Mouse (Mus musculus): Measurements from ENCODE around the gene Gtf2h4. TPM values are rescaled to one million over a fixed set of nuclear protein-coding genes. Genes with fewer than 3 reads are reported as not detected.

Gene Gtf2h4
- polyA plus RNA-seq, 1 experiment from 2014 or later, result 36.2 TPM

- ATAC-seq (ENCODE audit: insufficient number of reproducible peaks, low FRiP score, low TSS enrichment, low read depth), result no peak
Measured at GRCm38 (mm10) chr17:35633992-35634391, 39.5 kb downstream of the Gtf2h4 start.

GRCm38 (mm10) chr17:35626537-35626936, 47.0 kb downstream of the Gtf2h4 start, which contains the start of gene Gm9573:
TSS of gene Gm9573 (minus strand) at chr17:35626637.
- ATAC-seq (ENCODE audit: insufficient number of reproducible peaks, low FRiP score, low TSS enrichment, low read depth), result no peak
- no peaks in the 10 kb centered on the region for H3K36me3 ChIP-seq
- H3K9ac ChIP-seq, result no peak within 1 kb of the TSS
- H3K9me3 ChIP-seq, result no peaks in the 10 kb centered on the region
- no peaks in the 10 kb centered on the region for H3K27me3 ChIP-seq
- no peak within 1 kb of the TSS for H3K27ac ChIP-seq
- H3K4me2 ChIP-seq, result no peak within 1 kb of the TSS
- no peaks in the 10 kb centered on the region for H3K4me1 ChIP-seq
- 76% methylated on average over 7 of the region's 7 CpGs for WGBS
- no peak within 1 kb of the TSS for H3K4me3 ChIP-seq

More at GRCm38 (mm10) chr17:35633992-35634391, 39.5 kb downstream of the Gtf2h4 start:
- 0 out of 2 replicates have a peak overlapping the region, but pooled peaks have one; percentile 15 for H3K9ac ChIP-seq
- H3K4me3 ChIP-seq, result no peak overlapping the region
- 32% methylated on average over 1 of the region's 1 CpGs for WGBS
- H3K27ac ChIP-seq, result no peak overlapping the region
- peaks cover 17% of the 10 kb centered on the region for H3K4me1 ChIP-seq
- H3K4me2 ChIP-seq, result no peak overlapping the region
- H3K27me3 ChIP-seq, result no peaks in the 10 kb centered on the region
- no peaks in the 10 kb centered on the region for H3K9me3 ChIP-seq
- no peaks in the 10 kb centered on the region for H3K36me3 ChIP-seq

Other genes starting within 250 kb of the Gtf2h4 start
- 0.35 and 0.46 TPM in 2 replicates for gene H2-Q6, start 248.9 kb downstream of the Gtf2h4 start, polyA plus RNA-seq (2015; fragmentation: Nextera tagmentation; extraction: Ambion mirVana)
- gene H2-Q7, start 234.6 kb downstream of the Gtf2h4 start, polyA plus RNA-seq (2015; fragmentation: Nextera tagmentation; extraction: Ambion mirVana), result 3.1 and 3.3 TPM in 2 replicates
- gene H2-Q10, start 203.7 kb downstream of the Gtf2h4 start, polyA plus RNA-seq (2015; fragmentation: Nextera tagmentation; extraction: Ambion mirVana), result 0.65 and 1.2 TPM in 2 replicates
- gene Pou5f1, start 167.7 kb downstream of the Gtf2h4 start, polyA plus RNA-seq (2015; fragmentation: Nextera tagmentation; extraction: Ambion mirVana), result not detected in 2 replicates
- gene Tcf19, start 156.9 kb downstream of the Gtf2h4 start, polyA plus RNA-seq (2015; fragmentation: Nextera tagmentation; extraction: Ambion mirVana), result 88.0 and 97.6 TPM in 2 replicates
- gene Cchcr1, start 156.6 kb downstream of the Gtf2h4 start, polyA plus RNA-seq (2015; fragmentation: Nextera tagmentation; extraction: Ambion mirVana), result 18.0 and 18.1 TPM in 2 replicates
- gene Psors1c2, start 140.5 kb downstream of the Gtf2h4 start, polyA plus RNA-seq (2015; fragmentation: Nextera tagmentation; extraction: Ambion mirVana), result 1.3 and 1.8 TPM in 2 replicates
- gene Cdsn, start 121.6 kb downstream of the Gtf2h4 start, polyA plus RNA-seq (2015; fragmentation: Nextera tagmentation; extraction: Ambion mirVana), result 2.0 and 4.8 TPM in 2 replicates
- gene 2300002M23Rik, start 106.3 kb downstream of the Gtf2h4 start, polyA plus RNA-seq (2015; fragmentation: Nextera tagmentation; extraction: Ambion mirVana), result 5.6 and 6.0 TPM in 2 replicates
- gene Sfta2, start 72.2 kb downstream of the Gtf2h4 start, polyA plus RNA-seq (2015; fragmentation: Nextera tagmentation; extraction: Ambion mirVana), result not detected in 2 replicates
- gene Gm9573, start 47.1 kb downstream of the Gtf2h4 start, polyA plus RNA-seq (2015; fragmentation: Nextera tagmentation; extraction: Ambion mirVana), result 0.14 and 0.33 TPM in 2 replicates
- 0.09 and 0.10 TPM in 2 replicates for gene Mucl3, start 30.0 kb downstream of the Gtf2h4 start, polyA plus RNA-seq (2015; fragmentation: Nextera tagmentation; extraction: Ambion mirVana)
- 14.3 and 14.4 TPM in 2 replicates for gene Vars2, start 6.1 kb downstream of the Gtf2h4 start, polyA plus RNA-seq (2015; fragmentation: Nextera tagmentation; extraction: Ambion mirVana)
- gene Ddr1, start 30.9 kb upstream of the Gtf2h4 start, polyA plus RNA-seq (2015; fragmentation: Nextera tagmentation; extraction: Ambion mirVana), result 81.7 and 85.2 TPM in 2 replicates
- gene Ier3, start 147.9 kb upstream of the Gtf2h4 start, polyA plus RNA-seq (2015; fragmentation: Nextera tagmentation; extraction: Ambion mirVana), result 23.2 and 27.5 TPM in 2 replicates
- gene Flot1, start 149.5 kb upstream of the Gtf2h4 start, polyA plus RNA-seq (2015; fragmentation: Nextera tagmentation; extraction: Ambion mirVana), result 60.2 and 70.9 TPM in 2 replicates
- gene Tubb5, start 164.6 kb upstream of the Gtf2h4 start, polyA plus RNA-seq (2015; fragmentation: Nextera tagmentation; extraction: Ambion mirVana), result 811 and 833 TPM in 2 replicates
- 13.0 and 15.0 TPM in 2 replicates for gene Mdc1, start 167.8 kb upstream of the Gtf2h4 start, polyA plus RNA-seq (2015; fragmentation: Nextera tagmentation; extraction: Ambion mirVana)
- 55.5 and 59.0 TPM in 2 replicates for gene Nrm, start 187.6 kb upstream of the Gtf2h4 start, polyA plus RNA-seq (2015; fragmentation: Nextera tagmentation; extraction: Ambion mirVana)
- gene Ppp1r18, start 191.9 kb upstream of the Gtf2h4 start, polyA plus RNA-seq (2015; fragmentation: Nextera tagmentation; extraction: Ambion mirVana), result 24.8 and 28.8 TPM in 2 replicates
- 36.8 and 41.3 TPM in 2 replicates for gene Dhx16, start 206.1 kb upstream of the Gtf2h4 start, polyA plus RNA-seq (2015; fragmentation: Nextera tagmentation; extraction: Ambion mirVana)
- 18.0 and 23.0 TPM in 2 replicates for gene 2310061I04Rik, start 223.7 kb upstream of the Gtf2h4 start, polyA plus RNA-seq (2015; fragmentation: Nextera tagmentation; extraction: Ambion mirVana)
- 58.9 and 59.1 TPM in 2 replicates for gene Atat1, start 236.3 kb upstream of the Gtf2h4 start, polyA plus RNA-seq (2015; fragmentation: Nextera tagmentation; extraction: Ambion mirVana)
- gene Mrps18b, start 242.7 kb upstream of the Gtf2h4 start, polyA plus RNA-seq (2015; fragmentation: Nextera tagmentation; extraction: Ambion mirVana), result 72.4 and 77.1 TPM in 2 replicates
- 35.0 and 40.1 TPM in 2 replicates for gene Ppp1r10, start 242.7 kb upstream of the Gtf2h4 start, polyA plus RNA-seq (2015; fragmentation: Nextera tagmentation; extraction: Ambion mirVana)

Measured in limb, embryonic 15.5 days (tissue).